Mouse (Mus musculus) MN1 (cell line): Measurements from ENCODE around the gene Smbd1.

Source experiments
- DNase-seq: peaks from one replicate; pipeline ENCODE4 v3.0.0-alpha.2; 2016; ENCODE audit warnings: low spot score

The Smbd1 gene

DNA sequence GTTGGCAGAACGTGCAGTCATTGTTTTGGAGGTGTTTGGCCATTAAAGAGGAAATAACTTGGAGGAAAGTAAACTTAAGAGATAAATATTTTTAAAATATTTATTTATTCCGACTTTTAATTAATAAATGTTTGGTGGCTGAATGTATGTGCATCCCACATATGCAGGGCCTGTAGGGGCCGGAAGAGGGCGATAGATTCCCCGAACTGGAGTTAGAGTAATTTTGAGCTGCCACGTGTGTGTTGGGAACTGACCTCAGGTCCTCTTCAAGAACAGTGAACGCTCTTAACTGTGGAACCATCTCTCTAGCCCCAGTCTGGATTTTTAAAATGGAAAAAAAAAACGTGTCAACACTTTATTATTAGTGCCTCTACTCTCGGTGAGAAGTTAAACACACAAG lies 3.1 kb upstream of the Smbd1 start:
- peak; percentile 24 for DNase-seq

DNA sequence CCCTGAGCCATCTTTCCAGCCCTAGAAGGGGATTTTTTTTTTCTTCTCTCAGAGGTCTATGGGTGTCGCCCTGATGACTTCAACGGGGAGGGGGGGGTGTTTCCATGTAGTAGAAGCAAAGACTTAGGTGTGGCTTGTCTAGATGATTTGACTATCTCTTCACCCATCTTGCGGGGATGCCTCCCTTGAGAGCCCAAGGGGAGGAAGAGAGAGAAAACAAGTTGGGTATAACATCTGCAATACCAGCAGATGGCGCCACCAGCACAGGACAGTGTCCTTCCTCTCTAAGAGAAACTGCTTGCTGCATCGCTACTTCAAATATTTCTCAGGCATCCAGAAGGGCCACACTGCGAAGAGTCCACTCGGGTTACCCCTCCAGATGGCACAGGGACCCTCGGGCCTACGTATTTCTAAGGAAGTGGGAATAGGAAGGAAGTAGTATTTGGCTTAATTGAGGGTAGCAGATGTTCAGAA lies 2.6 kb upstream of the Smbd1 start:
- DNase-seq, result peak; percentile 85

DNA sequence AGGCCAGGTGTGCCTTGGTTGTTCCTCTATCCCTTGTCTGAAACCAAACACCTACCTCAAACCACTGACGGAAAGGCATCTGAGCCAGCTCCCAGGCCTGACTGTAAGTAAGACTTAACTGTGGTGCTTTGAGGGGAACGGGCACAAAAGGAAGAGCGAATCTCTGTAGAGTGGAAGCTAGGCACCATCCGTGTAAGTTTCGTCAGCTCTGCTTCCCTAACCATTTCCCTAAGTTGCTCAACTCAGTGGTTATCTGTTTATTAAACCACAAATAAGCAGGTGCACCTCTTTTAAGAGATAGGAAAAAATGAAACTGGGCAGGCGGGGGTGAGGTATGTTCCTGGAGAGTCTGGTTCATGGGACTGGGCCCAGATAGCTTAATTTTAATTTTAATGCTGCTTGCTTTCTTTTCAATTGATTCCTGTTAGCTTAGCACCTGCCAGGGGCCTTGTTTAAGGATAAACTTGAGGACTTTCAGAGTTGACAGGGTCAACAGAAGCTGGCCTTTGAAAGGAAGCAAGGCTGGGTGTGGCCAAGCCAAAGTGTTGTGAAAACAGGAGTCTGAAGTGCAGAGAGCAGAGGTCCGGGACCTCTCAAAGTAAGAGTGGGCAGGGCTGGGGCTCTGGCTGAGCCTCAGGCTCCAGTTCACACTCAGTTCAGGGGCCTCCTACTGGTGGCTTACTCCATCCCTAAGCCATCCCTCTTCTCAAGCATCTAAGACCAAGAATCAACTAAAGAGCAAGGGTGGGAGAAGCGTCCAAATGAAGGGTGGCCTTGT lies 2.7 kb downstream of the Smbd1 start:
- DNase-seq, result no peak

DNA sequence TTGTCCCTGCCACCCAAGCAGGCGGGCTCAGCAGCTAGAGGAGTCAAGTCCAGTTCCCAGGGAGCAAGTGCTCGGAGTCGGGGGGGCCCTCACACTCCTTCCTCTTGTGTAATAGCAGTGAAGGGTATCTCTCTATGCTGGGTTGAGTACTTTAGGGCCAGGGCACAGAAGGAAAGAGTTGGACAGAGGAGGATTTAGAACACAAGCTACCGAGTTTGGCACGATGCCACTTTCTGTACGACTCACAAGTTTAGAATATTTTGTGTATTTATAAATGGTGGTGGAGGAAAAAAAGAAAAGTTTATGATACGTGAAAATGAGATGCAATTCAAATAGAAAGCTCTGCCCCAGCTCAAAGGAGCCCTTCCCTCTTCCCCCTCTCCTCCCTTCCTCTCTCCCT lies 5.1 kb downstream of the Smbd1 start:
- no peak for DNase-seq

DNA sequence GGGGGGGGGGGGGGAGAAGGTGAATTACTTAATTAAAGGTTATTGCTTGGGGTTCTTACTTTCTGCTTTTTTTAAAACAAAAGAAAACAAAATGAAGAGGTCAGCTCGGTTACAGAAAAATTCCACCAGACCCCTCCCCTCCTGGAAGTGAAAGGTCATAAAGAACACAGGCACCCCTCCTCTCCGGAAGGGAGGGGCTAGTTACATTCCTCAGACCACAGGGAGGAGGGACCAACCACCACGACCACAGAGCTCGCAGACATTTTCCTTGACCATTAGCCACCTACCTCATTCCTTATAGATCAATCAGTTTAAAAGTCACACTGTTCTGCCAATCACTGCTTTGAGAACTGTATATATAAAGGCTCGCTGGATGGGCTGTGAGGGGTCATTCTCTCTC lies 6.4 kb downstream of the Smbd1 start:
- peak; percentile 21 for DNase-seq

DNA sequence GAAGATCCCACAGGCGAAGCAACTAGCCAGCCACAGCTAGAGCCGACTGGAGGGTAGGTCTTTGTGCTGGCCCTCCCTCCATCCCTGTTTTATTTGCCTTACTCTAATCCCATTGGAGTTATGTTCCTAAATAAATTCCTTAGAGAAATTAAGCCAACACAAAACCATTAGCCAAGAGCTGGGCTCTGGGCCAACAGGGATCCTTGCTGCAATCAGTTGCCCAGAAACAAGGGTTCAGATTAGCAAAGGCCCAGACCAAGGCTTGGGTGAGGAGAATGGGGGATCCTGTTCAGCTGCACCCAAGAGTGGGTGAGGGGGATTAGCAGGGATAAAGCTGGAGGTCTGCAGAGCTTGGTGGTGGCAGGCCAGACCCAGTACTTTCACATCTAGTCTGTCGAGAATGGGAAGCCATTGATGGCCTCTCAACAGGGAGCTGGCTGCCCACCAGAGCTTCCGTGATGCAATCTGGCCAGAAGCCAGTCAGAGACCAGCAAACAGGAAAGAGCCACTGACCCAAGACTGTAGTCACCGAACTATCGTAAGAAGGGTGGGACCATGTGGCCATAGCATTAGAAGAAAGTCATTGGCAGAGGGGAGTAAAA lies 6.9 kb downstream of the Smbd1 start:
- peak; percentile 84 for DNase-seq

DNA sequence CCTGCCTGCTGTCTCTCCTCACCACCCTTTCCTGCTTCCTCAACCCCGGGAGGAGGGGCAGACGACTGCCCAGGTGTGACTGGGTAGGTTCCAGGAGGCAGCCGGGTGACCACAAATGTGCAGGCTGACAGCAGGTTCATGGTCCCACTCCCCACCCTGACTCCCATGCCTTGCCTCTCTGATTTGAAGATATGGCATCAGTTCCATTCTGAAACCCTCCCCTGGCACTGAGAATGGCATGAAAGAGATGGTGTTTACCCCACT lies 12.9 kb downstream of the Smbd1 start, which contains the start of gene Muc20:
Gene Muc20, minus strand, starts transcription at position 10 of the 264 bp plus-strand sequence.
- no peak for DNase-seq

DNA sequence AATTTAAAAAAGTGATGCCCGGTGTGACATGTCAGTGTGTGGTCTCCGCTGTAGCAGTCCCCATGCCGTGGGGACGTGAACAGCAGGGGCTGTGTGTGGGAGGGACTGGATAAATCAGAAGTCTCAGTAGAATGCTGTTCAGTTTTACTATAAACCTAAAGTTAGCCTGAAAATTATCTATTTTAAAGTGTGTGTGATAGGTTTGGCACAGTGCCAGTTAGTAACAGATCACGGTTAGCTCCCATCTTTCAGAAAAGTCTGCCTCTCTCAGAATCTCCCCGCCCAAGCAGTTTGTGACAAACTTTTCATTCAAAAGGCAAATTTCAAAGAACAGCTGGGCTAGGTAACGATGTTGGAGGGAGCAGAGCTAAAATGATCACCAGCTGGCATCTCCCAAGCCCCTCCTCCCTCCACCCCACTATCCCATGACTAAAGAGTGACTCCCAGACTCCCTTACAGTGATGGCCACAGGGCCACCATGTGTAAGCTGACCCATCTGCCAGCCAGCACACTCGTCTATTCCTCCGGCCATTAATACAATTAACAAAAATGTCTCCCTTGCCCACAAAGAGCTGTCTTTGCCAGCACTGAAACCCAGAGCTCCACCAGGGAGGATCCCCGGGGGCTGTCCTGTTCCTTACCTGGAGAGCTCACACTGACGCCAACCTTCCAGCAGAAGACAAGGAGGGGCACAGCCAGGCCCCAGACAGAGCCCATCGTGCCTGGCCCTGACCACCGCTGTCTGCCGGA lies 13.4 kb downstream of the Smbd1 start:
- DNase-seq, result peak; percentile 11

DNA sequence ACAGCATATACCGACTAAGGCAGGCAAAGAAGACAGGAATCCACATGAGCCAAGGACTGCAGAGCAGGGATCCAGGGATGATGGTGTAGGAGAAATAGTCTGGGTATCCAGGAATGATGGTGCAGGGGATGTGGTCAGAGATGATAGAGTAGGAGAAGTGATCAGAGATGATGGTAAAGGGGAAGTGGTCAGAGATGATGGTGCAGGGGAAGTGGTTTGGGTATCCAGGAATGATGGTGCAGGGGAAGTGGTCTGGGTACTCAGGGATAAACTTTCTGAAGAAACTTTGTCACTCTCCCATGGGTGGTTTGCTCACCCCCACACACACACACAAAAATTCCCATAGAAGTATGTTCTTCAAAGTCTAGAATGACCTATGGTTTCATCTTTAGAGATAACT lies 15.1 kb downstream of the Smbd1 start:
- DNase-seq, result no peak

DNA sequence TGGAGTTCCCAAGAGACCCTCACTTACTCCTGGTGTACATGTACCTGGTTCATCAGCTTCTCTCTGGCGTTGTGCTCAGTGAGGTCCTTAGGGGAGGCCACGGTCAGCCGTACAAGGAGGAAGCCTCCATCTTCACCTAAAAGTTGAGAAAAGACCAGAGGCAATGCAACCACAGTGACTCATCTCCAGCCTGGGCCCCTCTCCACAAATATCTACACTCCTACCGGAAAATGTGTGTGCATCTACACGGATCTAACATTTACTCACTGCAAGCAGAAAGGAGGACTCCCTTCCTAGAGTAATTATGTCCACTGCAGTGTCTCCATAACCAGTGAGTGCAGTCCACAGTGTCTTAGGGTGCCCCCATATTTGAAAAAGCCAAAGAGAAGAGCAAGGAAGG lies 20.2 kb downstream of the Smbd1 start:
- no peak for DNase-seq

DNA sequence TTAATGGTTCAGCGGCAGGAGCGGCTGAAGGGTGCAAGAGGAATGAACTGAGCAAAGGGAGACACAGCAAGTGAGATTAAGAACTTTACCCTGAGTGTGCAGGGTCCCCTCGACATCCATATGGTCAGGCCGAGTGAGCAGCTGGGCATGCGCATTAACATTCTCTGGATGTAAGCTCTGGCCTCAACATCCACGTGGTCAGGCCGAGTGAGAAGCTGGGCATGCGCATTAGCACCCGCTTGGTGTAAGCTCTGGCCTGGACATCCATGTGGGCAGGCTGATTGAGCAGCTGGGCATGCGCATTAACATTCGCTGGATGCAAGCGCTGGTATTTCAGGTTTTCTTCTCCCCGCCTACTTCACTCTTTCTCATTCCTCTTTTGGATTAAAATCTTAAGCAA lies 25.4 kb downstream of the Smbd1 start:
- DNase-seq, result no peak

DNA sequence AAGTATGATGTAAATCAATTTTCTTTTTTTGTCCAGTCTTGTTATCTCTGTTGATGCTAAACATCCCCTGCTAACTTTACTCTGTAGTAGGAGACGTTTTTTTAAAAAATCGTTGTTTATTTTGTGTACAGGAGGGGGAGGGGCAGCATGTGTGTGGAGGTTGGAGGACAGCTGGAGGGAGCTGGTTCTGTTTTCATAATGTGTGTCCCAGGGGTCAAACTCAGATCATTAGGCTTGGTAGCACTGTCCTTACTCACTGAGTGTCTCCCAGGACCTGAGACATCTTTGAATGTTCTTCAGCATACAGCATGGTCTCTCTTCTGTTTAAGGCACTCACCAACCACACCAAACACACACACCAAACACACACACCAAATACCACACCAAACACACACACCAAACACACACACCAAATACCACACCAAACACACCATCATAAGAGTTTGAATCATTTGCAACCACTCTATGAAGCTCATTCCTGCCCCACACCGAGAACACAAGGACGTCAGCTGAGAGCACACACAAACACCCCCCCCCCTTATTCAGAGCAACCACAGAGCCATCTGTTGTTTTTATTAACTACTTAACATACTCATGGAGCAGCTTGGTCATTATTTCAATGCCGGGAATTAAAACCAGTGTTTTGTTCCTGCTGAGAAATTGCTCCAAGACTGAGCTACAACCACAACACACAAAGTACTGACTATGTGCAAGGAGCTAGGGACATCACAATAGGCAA lies 26.8 kb downstream of the Smbd1 start:
- DNase-seq, result no peak

DNA sequence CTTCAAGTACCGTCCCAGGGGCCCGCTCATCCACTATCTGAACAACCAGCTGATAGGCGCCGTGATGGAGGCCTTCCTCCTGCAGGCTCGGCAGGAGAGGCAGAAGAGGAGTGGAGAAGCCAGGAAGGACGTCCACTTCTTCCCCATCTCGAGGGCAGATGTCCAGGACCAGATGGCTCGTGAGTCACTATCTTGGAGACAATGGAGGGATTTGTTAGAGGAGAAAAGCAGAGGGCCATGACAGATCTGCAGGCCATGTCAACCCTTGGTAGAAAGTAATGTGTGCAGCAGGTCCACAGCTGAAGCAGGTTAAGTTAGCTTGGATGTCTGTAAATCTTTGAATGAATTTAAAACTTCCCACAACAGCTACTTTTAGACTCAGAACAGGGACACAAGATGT lies 31.3 kb downstream of the Smbd1 start:
- no peak for DNase-seq

DNA sequence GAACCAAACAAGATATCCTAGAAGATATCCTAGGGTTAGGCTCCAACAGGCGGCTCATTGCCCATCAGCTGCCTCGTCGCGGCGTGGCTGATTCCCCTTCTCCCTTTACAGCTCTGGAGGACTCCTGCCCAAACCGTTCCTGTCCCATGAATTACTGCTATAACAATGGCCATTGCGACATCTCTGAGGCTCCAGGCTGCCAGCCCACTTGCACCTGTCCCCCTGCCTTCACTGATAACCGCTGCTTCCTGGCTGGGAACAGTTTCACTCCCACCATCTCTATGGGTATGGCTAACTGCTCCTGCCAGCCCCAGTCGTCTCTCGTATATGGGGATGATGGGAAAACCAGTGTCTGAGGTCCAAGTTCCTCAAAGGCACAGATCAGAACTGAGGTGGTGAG lies 33.6 kb downstream of the Smbd1 start:
- no peak for DNase-seq

DNA sequence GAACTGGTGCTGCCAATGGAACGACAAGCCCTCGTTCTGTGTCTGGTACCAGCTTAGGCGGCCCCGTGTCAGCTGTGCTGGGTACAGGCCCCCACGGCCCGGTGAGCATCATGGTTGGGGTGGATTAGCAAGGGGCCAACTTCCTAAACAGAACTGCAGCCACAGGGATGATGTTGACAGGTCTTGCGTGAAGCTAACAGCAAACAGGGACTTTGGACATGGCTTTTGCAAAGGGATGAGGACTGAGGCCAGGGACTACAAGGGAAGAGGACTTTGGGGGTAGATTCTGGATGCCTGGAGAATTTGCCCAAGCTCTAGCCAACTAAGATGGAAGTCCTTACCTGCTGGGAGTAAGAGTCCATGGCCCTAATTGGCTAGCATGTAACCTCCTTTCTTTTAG lies 43.4 kb downstream of the Smbd1 start:
- no peak for DNase-seq

DNA sequence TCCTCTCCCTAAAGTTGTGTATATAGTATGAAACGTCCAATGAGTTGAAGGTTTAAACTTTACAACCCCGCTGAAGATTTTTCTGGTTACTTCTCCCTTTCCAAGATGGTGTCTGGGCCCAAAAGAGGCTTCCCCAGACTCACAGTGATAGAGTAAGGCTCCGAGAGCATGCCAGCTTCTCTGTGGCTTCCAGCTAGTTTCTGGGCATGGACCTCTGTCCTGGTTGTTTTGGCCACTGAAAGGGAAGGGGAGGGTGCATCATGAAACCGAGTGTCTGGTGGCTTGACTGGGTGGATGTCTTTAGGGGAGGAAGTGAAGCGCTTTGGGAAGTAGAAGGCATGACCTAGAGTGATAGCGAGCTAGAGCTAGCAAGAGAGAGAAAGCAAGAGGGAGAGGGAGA lies 45.3 kb downstream of the Smbd1 start:
- no peak for DNase-seq

DNA sequence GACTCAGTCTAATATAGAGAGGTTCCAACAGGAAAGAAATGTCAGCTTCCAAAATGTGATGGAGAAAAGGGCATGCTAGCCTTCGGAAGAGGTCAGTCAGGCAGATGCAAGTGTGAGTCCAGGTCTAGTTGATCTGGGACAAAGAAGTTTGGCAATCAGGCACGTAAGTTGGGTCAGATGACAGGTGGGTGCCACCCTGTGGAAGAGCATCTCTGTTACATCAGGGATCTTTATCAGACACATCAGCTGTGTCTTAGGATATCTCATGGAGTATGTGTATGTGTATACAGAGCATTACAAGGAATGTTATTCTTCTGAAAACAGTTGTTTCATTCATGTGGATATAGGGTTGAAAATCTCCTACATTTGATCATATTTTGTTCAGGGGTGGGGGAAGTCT lies 45.7 kb downstream of the Smbd1 start:
- DNase-seq, result no peak
